Mouse (Mus musculus): ENCODE results near the gene Unc93b1.

Gene Unc93b1

DNA sequence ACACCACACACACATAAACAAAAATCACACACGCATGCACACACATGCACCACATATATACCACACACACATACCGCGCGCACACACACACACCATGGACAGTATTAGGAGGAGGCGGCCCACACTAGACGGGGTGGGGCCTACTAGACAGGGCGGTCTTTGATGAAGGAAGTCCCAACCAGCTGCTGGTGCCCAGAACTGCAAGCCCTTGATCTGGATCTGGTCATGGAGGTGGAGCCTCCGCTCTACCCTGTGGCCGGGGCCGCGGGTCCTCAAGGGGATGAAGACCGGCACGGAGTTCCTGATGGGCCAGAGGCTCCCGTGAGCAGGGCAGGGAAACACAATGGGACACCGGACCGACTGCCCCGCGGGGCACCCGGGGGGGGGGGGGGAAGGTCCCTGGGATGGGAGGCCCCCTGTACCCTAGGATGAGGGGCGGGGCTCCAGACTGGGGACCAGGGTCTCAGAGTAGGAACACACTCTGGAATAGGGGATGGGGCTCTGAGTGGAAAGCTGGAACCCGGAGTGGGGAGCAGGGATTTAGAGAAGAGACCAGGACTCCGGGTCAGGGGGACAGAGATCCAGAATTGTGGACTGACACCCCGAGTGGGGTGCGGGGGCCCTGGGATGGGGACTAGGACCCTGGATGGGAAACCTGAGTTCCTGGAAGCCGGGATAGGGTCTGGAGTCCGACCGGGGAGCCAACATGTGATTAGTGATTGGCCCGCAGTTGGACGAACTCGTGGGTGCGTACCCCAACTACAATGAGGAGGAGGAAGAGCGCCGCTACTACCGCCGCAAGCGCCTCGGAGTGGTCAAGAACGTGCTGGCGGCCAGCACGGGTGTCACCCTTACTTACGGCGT is at the start of gene Unc93b1:
TSS of gene Unc93b1 (plus strand) at position 155 of the 864 bp plus-strand sequence.
- in situ Hi-C loops (cut with MboI, MseI), result no loop called here

GRCm38 (mm10) chr19:3889096-3889495 is 45.9 kb upstream of the Unc93b1 start:
- in situ Hi-C loops (cut with MboI, MseI), result no loop called here

GRCm38 (mm10) chr19:3890181-3890580 is 44.8 kb upstream of the Unc93b1 start:
- in situ Hi-C loops (cut with MboI, MseI), result no loop called here

- in situ Hi-C loops (cut with MboI, MseI), result no loop called here
Observed at GRCm38 (mm10) chr19:3893545-3894116, 41.4 kb upstream of the Unc93b1 start.

- in situ Hi-C loops (cut with MboI, MseI), result no loop called here
Observed at GRCm38 (mm10) chr19:3894294-3894693, 40.7 kb upstream of the Unc93b1 start.

GRCm38 (mm10) chr19:3895171-3895631 is 39.8 kb upstream of the Unc93b1 start:
- in situ Hi-C loops (cut with MboI, MseI), result no loop called here

DNA sequence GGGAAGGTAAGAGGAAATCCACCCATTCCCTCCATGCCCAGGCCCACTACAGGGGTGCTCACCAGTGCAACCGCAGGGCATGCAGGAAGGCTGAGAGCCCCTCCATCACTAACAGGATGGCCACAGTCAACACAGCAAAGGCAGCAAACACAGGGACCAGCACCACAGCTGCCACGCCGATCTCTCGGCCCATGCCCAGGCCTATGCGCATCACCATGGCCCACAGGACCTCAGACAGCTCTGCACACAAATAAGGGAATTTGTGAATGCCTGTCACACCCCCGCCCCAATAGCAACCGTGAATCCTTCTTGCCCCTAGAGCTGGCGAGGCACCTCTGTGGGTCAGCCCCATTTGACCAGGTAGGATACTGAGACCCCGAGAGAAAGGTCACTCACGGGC is 38.8 kb upstream of the Unc93b1 start:
- in situ Hi-C loops (cut with MboI, MseI), result no loop called here

GRCm38 (mm10) chr19:3897557-3897956 is 37.4 kb upstream of the Unc93b1 start:
- in situ Hi-C loops (cut with MboI, MseI), result no loop called here

GRCm38 (mm10) chr19:3898952-3899351 is 36.0 kb upstream of the Unc93b1 start:
- in situ Hi-C loops (cut with MboI, MseI), result no loop called here

GRCm38 (mm10) chr19:3899618-3900017 is 35.4 kb upstream of the Unc93b1 start:
- in situ Hi-C loops (cut with MboI, MseI), result no loop called here

DNA sequence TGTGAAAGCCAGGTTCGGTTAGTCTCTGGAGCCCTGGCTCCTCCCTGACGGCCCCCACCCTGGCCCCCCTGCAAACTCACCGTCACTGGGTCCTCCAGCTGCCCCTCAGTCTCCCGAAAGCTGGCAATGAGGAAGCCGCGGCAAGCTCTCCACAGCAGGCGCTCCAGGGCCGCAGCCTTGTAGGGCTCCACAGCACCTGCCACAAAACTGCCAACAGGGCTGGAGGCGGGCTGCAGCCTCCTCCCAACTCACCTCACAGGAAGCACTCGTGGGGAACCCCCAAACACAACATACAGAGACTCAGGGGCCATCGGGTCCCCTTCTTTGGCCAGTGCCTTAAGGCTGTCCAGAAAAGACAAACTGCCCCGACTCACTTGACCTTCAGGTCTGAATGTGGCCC is 32.0 kb upstream of the Unc93b1 start:
- in situ Hi-C loops (cut with MboI, MseI), result no loop called here

GRCm38 (mm10) chr19:3903648-3904362 is 31.2 kb upstream of the Unc93b1 start:
- in situ Hi-C loops (cut with MboI, MseI), result no loop called here

GRCm38 (mm10) chr19:3904363-3904675 is 30.7 kb upstream of the Unc93b1 start:
- in situ Hi-C loops (cut with MboI, MseI), result no loop called here

- in situ Hi-C loops (cut with MboI, MseI), result no loop called here
Observed at GRCm38 (mm10) chr19:3905261-3905969, 29.6 kb upstream of the Unc93b1 start.

DNA sequence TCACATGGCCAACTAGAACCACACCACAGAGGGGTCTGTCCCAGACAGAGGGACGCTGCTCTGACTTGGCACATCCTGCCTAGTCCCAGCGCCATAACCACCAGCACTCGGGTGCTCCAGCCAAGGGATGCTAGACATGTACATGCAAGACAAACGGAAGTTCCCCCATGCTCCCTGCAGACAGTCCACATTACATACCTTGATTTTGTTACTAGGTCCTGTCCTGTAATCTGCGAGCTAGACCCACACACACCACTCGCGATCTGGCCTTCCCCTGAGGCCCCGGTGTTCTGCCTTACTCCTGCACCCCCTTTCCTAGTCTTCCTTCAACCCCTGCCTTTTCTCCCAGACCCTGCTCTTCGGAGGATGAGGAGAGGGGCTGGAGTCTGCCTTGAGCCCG is 28.7 kb upstream of the Unc93b1 start:
- in situ Hi-C loops (cut with MboI, MseI), result no loop called here

DNA sequence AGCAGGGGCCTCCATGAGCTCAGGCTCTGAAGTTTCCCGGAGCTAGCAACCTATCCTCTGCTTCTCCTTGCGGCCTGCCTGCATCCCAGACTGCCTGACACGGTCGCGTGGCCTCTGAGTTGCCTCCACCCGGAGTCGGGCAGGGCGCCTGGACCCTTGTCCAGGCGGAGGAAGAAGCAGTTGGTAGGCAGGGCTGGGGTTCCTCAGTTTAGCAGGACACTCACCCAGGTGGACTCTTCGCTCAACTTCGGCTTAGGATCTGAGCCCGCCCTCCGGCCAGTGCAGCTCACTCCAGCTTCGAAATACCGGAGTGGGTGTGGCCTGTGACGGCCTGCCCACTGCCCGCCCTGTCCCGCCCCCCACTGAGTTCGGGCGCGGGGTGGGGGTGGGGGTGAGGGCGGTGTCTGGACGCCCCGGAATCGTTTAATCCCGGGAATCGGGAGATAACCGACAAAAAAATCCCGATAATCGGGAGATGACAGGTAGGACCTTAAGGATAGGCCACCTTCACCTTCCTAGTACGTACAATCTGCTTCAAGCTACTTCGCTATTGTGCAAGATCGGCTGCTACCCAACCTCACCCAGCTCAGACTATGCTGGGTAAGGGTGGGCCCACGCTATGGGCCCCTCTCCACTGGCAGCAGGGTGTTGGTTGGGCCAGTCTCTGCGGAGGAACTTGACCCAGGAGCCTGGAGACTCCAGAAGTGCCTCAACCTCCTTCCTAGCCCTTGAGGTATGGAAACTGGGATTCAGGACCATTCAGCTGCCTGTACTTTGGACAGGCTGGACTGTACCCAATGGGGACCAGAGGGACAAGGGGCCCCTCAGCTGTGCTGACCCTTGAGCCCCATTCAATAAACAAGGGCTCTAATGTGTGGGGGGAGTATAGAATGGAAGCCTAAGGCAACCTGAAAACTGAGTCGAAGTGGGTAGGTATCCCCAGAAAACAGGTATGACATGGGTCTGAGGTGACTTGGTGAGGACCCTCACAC is 27.9 kb upstream of the Unc93b1 start, which contains the start of gene Tcirg1:
TSS of gene Tcirg1 (minus strand) at position 339 of the 992 bp plus-strand sequence.
- in situ Hi-C loops (cut with MboI, MseI), result no loop called here

DNA sequence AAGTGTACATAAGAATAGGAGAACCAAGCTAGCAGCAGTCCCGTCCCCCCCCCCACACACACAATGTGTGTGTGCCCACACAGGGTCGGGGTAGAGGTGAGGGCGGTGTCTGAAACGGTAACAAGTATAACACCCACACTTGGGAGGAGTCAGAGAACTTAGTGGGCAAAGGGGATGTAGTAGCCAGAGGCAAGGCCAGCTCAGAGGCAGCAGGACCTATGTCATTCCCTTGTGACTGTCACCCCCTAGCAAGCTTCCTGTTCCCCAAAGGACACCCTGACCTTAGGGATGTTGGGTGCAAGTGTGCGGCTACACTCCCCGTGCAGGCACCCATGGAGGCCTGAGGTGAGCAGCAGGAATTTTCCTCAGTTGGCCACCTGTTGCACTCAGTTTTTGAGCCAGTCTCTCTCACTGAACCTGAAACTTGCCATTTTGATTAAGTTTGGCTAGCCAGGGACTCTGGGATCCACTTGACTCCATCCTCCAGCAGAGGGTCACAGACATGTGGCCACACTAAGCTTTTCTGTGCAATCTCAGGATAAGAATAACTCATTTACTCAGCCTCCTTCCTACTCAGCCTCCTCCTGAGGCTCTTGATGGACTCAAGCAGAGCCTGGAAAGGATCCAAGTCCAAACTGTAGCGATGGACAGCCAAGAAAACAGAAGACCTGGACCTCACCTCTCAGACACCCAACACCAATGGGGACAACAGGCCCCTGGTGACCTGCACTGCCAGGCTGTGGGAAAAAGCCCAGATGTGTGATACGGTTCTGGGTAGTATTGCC is 26.9 kb upstream of the Unc93b1 start:
- in situ Hi-C loops (cut with MboI, MseI), result no loop called here

GRCm38 (mm10) chr19:3910206-3910605 is 24.8 kb upstream of the Unc93b1 start:
- in situ Hi-C loops (cut with MboI, MseI), result no loop called here

- in situ Hi-C loops (cut with MboI, MseI), result no loop called here
Observed at GRCm38 (mm10) chr19:3912337-3913204, 22.4 kb upstream of the Unc93b1 start, which contains the start of gene Ndufs8. TSS of gene Ndufs8 (minus strand) at chr19:3912774.
